Mouse (Mus musculus): ENCODE measurements around the gene Epx. TPM values are rescaled to one million over a fixed set of nuclear protein-coding genes. Genes with fewer than 3 reads are reported as not detected.

The Epx gene
- total RNA-seq, 2 experiments from 2014 or later: not detected

DNA sequence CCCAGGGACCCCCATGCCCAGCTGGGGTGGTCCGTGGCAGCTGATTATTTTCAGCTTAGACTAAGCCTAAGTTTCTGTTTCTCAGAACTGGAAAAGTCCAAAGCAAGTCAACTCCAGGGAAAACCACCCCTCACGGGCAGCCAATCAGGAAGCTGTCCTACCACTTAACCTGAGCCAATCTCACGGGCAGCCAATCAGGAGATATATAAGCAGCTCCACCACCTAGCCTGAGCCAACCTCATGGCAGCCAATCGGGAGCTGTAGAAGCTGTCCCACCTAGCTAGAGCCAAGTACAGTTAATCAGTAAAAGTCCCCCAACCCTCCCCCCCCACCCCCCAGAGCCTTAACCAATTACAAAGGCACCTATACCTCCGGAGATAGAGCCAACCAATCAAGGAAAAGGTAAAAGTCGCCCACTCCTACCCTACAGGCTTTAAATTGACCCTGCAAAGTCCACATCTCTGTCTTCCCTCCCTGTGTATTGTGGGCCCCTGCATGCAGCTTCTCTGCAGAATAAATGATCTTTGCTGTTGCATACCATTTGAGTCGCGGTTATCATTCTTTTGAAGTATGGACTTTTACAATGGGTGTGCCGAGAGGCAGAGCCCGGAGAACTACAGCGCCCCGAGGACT is 28.3 kb downstream of the Epx start:
- intact Hi-C loops (cut with DNase I; ENCODE audit: low total_unique reads): no loop called here
- no peak for DNase-seq

GRCm38 (mm10) chr11:87841436-87841835 is 33.9 kb downstream of the Epx start:
- intact Hi-C loops (cut with DNase I; ENCODE audit: low total_unique reads): no loop called here
- no peak for DNase-seq

GRCm38 (mm10) chr11:87840676-87841075 is 34.7 kb downstream of the Epx start:
- DNase-seq: no peak
- intact Hi-C loops (cut with DNase I; ENCODE audit: low total_unique reads): no loop called here

DNA sequence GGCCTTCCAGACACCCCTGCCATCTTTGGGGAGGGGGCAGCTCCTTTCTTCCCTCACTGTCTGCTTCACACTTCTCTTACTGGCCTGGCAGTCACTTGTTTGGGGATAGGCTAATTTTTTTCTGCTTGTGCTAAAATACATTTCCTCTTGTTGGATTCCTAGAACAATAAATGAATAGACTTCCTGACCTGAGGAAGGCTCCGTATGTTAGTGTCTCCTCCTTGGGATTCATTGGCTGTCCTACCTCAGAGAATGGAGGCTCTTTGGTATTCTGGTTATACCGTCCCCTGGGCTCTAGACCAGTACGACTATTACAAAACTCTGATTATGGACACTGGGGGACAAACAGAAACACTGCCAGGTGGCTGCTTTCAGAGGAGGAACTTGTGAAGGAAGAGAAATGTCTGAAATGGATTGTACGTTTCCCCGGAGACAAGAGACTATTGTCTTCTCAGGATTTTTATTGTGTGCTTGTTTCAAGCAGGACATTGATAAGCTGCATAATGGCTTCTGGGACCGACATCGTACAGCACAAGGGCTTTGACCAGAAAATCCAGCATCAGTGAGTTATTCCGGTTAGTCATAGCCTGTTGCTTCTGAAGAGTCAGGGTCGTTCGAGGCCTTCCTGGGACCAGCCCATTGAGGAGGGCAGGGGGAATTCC is 47.0 kb downstream of the Epx start, which contains the start of gene Lpo:
TSS of gene Lpo (minus strand) at position 51 of the 662 bp plus-strand sequence.
- no peak for DNase-seq
- intact Hi-C loops (cut with DNase I; ENCODE audit: low total_unique reads): no loop called here

DNA sequence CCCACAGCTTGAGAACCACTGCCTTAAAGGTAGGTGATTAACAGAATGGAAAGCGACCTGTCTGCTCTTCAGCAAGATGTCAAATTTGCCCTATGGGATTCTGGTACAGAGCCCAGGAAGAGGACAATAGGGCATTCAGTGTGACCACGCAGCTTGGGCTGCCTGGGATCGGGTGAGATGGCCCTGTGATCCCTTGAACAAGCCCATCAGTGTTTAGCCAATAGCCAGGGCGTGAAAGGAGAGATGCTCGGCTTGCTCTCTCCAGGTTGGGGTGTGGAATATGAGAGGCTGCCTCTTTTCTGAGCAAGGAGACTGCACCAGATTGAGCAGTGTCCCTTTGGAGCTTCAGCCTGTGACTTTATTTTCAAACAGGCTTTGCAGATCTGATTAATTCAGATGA is 53.8 kb downstream of the Epx start:
- intact Hi-C loops (cut with DNase I; ENCODE audit: low total_unique reads): no loop called here
- DNase-seq: no peak

DNA sequence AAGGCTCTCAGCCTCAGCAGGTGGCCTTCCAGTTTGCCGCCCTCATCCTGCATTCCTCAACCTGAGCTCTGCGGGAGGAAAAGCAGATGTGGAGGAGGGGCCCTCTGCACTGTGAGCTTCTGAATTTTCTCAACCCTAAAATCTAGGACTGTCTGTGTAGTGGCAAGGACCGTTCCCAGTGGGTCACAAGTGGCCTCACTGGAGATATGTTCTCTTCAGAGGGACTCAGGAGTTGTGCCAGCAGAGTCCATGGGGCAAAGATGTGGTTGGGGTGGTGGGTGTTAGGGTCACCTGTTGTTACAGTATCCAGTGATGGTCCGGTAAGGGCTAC is 57.9 kb downstream of the Epx start:
- DNase-seq: no peak
- intact Hi-C loops (cut with DNase I; ENCODE audit: low total_unique reads): no loop called here

DNA sequence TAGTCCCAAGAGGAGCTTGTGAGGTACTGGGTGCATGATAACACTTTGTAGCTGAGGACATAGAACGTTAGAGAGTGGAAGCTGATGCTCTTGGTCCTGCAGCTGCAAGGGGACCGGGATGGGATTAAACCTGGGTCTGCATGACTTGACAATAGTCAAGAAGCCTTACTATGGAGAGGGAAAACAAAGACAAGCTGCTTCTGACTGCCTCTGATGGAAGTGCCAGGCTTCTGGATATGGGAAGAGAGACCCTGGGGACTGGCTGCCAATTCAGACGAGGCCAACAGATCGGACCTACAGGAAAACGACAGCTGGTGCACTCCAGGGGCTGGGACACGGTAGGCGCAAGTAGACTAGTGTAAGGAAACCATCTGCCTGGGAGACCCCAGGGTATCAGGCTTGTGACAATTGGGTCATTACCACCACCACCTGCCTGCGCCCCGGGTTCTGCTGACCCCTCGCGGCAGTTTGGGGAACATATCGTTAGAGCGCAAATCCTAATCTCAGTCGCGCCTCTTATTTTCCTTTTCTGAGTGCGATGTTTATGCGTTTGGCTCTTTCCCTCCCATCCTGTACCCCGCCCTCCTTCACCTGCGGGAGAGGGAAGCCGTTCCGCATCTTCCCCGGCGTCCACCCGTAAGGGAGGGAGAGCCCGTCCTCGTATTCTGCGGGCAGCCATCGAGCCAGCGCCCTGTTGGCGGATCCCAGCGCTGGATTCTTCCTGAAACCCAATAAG is 58.5 kb downstream of the Epx start:
- intact Hi-C loops (cut with DNase I; ENCODE audit: low total_unique reads): no loop called here

GRCm38 (mm10) chr11:87814831-87815230 is 60.5 kb downstream of the Epx start:
- intact Hi-C loops (cut with DNase I; ENCODE audit: low total_unique reads): no loop called here

More for the DNA sequence above, 58.5 kb downstream of the Epx start:
- DNase-seq: peak; percentile 17

More at GRCm38 (mm10) chr11:87814831-87815230, 60.5 kb downstream of the Epx start:
- no peak for DNase-seq

Other genes starting within 250 kb of the Epx start
- gene Rnf43, start 212.8 kb downstream of the Epx start, total RNA-seq (2021): under 1 TPM; 0.09 to 0.16 TPM
- 10 to 100 TPM; 30.8 to 36.4 TPM for gene Supt4a, start 138.0 kb downstream of the Epx start, total RNA-seq (2021)
- gene Tspoap1, start 115.0 kb downstream of the Epx start, total RNA-seq (2021): under 1 TPM; 0.04 TPM
- gene Mpo, start 82.0 kb downstream of the Epx start, total RNA-seq (2021): not detected
- not detected for gene Lpo, start 47.2 kb downstream of the Epx start, total RNA-seq (2021)
- 1 to 10 TPM; 1.9 to 2.3 TPM for gene Mks1, start 22.3 kb downstream of the Epx start, total RNA-seq (2021)
- not detected for gene Olfr462, start 16.7 kb upstream of the Epx start, total RNA-seq (2021)
- not detected for gene Olfr463, start 21.9 kb upstream of the Epx start, total RNA-seq (2021)
- not detected for gene Olfr464, start 45.4 kb upstream of the Epx start, total RNA-seq (2021)
- gene Dynll2, start 112.0 kb upstream of the Epx start, total RNA-seq (2021): 100 to 1,000 TPM; 134 to 138 TPM
- gene Srsf1, start 171.8 kb upstream of the Epx start, total RNA-seq (2021): 10 to 100 TPM; 58.0 to 76.3 TPM
- gene Vezf1, start 192.7 kb upstream of the Epx start, total RNA-seq (2021): 10 to 100 TPM; 39.2 to 43.5 TPM
- 10 to 100 TPM; 48.5 to 50.0 TPM for gene Cuedc1, start 222.5 kb upstream of the Epx start, total RNA-seq (2021)